Mouse (Mus musculus): ENCODE measurements around the gene Ccnf.

Ccnf gene

GRCm38 (mm10) chr17:24224741-24225140, 26.5 kb downstream of the Ccnf start:
- no peak for DNase-seq (ENCODE audit: low read depth, low spot score)

GRCm38 (mm10) chr17:24223513-24223912, 27.8 kb downstream of the Ccnf start:
- DNase-seq (ENCODE audit: low read depth, low spot score), result no peak

DNA sequence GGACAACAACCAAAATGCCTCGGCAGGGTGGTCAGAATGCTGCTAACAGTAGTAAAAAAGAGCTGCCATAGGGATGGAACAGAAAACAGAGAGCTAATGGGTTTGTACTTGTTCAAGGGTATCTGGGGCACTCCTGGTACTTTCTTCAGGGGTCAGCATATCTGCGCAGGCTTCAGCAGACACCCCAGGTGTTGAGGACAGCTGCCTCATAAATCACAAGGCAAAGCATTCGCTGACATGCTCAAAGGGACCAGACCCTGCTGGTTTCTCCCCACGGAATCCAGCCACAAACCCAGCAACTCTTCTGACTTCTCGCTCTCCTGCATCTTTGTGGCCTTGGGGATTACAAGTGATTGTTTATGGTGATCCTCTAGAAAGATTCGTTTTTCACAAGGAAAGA, 28.6 kb downstream of the Ccnf start:
- DNase-seq (ENCODE audit: low read depth, low spot score), result no peak

GRCm38 (mm10) chr17:24220435-24221411, 30.6 kb downstream of the Ccnf start, which contains the start of gene Tedc2:
TSS of gene Tedc2 (minus strand) at chr17:24220851.
- DNase-seq (ENCODE audit: low read depth, low spot score), result peak; percentile 97

- no peak for DNase-seq (ENCODE audit: low read depth, low spot score)
Measured at GRCm38 (mm10) chr17:24216836-24217235, 34.4 kb downstream of the Ccnf start.

DNA sequence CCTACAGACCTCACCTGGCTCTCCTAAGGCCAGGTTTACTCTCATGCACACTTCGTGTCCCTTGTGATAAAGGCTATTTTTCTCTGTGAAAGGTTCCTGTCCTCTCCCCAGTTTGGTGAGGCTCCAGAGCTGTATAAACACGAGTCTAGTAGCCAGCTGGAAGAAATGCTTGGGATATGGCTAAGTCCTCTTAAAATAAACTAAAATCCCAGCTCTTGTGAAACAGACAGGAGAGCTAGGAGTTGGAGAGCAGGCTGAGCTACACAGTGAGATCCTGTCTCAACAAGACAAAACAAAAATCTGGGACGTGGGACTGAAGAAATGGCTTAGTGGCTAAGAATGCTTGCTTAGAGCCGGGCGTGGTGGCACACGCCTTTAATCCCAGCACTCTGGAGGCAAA, 38.1 kb downstream of the Ccnf start:
- DNase-seq (ENCODE audit: low read depth, low spot score), result no peak

DNA sequence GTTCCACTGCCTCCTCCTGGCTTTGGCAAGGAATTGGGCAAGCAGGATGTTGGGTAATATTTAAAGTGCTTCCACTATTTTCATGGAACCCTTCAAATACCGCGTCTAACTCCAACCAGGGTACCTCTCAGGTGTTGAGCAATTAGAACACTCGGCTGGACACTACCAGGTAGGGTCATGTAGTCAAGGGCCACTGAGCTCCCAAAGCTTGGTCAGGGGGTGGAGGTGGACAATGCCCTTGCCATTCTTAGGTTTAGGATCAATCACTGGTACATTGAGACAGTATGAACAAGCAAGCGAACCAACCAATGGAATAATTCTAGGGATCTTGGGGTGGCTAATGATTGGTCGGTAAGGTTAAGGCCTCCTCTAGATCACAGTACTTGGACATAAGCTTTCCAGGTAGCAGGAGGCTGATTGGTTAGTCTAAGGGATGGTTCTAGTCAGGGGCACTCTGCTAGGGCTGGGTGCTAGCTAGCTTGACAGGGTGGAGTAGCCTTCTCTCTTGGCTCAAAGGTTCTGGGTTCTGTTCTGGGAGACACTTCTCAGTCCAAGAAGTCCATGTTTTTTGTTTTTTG, 38.8 kb downstream of the Ccnf start:
- DNase-seq (ENCODE audit: low read depth, low spot score), result no peak

DNA sequence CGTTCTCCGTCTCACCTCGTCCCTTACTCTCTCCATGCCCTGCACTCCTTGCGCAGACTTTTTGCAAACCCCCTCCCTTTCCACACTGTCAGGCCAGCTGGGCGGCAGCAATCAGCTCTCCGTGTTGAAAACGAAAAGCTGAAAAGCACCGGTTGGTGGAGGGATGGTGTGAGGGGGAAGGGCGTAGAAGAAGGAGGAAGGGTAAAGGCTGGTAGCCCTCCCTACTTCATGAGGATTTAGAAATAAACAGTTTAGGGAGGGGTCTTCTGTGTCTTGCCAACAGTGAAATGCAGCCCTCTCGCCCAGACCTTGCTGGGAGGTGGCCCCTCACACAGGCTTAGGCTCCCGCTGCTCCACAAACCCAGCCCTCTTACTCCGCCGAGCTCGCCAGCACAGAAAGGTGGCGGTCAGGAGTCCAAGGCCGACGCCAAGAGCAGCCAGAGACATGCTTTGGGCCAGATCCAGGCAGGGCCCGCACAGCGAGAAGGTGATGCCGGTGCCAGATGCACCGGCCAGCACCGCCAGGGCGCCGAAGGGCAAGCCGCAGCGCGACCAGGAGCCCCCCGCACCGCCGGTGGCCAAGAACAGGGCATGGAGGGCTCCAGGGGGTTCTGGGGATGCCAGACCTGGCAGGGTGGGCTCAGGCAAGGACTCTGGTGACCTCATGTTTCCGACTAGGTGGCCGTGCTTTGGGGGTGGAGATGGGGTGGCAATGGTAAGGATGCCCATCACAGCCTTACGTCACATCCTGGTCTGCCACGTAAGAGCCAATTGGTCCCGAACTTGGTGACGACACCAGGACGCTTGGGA, 39.4 kb downstream of the Ccnf start:
- peak; percentile 79 for DNase-seq (ENCODE audit: low read depth, low spot score)

DNA sequence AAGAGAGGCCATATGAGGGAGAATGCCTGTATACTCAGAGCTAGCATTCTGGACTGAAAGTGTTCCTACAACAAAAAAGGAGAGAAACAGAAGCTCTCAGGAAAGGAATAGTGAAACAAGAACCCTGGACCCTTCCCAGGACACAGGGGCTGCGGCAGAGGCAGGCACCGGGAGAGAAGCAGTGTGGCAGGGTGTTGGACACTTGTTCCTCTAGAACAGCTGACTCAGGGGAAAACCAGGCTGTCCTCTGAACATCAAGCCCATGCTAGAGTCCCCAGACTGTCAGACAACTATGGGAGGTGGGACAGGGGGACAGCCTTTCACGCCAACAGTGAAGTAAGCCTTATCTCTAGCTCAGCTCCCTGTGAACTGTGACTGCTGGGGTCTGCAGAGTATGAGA, 40.7 kb downstream of the Ccnf start:
- DNase-seq (ENCODE audit: low read depth, low spot score), result no peak

DNA sequence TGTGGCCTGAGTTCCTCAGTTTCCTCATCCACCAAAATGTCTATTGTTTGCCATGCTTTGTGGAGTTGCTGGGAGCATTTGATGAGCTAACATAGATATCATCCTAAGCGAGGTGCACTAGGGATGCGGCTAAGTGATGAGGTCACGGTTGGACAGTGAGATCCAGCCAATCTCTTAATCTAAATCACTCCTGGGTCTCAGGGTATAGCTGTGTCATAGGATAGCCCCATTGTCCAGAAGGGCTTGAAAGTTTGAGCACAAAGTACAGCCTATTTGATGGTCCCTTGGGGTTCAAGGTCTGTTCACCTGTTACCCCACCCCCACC, 41.4 kb downstream of the Ccnf start:
- DNase-seq (ENCODE audit: low read depth, low spot score), result no peak

DNA sequence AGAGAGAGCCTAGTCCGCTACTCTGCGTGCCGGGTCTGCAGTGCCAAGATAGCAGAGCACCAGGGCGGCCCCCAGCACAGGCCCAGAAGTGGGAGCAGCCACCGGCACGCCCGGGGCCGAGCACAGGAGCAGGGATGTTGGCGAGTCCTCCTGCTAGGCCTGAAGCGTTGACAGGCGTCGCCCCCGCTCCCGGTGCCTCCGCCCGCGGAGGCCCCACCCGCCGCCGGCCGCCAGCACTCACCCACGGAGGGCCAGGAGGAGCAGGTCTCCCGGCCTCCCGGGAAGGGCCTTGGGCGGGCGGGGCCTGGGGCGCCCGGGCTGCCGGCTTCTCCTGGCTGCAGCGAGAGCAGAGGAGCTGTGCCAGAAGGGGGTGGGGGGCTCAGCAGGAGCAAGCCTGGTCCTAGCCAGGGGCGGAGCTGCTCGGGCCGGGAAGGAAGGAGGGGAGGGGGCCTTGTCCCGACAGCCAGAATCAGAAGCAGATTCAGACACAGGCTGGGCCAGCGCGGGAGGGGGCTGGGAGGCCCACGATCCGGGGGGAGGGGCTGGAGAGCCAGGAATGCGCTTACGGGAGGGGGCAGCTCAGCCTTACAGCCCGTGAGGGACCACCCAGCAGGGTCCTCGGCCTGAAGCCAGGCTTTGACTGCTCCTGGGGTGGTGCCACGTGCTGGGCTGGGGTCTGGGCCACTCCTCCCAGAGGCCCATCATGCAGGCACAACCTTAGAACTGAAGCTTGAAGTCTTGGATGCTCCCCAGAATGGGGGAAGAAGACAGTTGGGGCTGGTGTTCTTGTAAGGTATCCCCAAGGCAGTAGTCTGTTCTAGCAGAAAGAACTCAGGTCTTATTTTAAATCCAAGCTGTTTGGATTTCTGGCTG, 42.0 kb downstream of the Ccnf start, which contains the start of gene Ntn3:
TSS of gene Ntn3 (minus strand) at position 489 of the 873 bp plus-strand sequence.
- DNase-seq (ENCODE audit: low read depth, low spot score), result no peak

GRCm38 (mm10) chr17:24208641-24209042, 42.6 kb downstream of the Ccnf start:
- no peak for DNase-seq (ENCODE audit: low read depth, low spot score)

- DNase-seq (ENCODE audit: low read depth, low spot score), result no peak
Measured at GRCm38 (mm10) chr17:24207768-24208640, 43.3 kb downstream of the Ccnf start.

DNA sequence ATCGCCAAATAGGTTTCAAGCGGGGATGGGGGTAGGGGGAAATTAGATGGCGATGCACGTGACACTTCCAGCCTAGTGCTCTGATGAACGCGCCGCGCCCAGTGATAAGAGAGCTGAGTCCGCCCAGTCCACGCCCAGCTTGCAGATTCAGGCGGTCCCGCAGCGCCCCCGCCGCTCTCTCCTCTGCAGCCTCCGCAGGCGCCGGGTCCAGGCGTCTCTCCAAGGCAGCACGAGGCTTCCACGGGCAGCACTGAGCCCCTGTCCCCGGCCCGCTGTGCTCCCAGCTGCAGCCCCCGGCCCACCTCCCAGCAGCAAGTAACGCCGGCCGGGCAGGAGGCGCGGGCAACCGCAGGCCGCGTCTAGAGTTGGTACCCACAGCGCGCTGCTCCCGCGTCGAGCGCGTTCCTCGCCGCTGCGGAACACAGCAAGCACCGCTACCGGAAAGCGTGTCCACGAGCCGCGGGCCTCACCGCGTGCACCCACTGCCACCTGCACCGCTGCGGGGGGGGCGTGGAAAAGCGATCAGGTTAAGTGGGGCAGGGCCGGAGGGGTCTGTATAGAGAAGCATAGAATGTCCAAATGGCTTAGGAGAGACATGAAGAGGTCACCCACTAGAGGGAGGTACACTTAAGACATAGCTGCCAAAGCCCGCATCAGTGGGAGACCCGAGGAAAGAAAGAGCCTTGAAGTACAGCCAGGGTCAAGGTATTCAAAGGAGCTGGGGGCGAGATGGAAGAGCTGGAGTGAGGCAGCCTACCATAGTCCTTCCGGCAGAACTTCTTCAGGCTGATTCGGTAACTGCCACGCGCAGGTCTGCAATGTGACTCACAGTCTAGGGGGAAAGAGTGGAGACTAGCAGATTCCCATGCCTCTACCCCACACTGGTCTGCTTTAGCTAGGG, 44.6 kb downstream of the Ccnf start:
- peak; percentile 88 for DNase-seq (ENCODE audit: low read depth, low spot score)

GRCm38 (mm10) chr17:24205908-24206361, 45.3 kb downstream of the Ccnf start:
- DNase-seq (ENCODE audit: low read depth, low spot score), result no peak

GRCm38 (mm10) chr17:24205284-24205888, 45.9 kb downstream of the Ccnf start, which contains the start of gene Tbc1d24:
TSS of gene Tbc1d24 (minus strand) at chr17:24205562.
- peak; percentile 96 for DNase-seq (ENCODE audit: low read depth, low spot score)

DNA sequence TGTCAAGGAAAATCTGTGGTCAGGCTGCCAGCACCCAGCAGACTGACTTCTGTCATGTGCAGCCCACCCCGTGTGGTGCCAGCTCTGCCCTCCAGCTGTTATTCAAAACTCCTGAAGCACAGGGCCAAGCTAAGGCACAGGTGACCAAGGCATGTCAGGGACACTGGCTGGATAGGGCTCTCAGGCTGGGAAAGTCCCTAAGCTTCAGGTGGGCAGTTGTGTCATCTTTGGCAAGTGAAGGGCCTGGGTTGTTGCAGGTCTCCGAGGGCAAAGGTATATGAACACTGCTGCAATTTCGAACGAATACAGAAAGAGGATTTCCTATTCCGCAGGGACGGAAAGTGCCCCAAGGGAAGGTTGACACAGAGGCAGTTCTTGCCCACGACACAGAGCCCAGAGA, 46.4 kb downstream of the Ccnf start:
- no peak for DNase-seq (ENCODE audit: low read depth, low spot score)
